Mouse (Mus musculus): ENCODE data around the gene Foxp1.

DNA sequence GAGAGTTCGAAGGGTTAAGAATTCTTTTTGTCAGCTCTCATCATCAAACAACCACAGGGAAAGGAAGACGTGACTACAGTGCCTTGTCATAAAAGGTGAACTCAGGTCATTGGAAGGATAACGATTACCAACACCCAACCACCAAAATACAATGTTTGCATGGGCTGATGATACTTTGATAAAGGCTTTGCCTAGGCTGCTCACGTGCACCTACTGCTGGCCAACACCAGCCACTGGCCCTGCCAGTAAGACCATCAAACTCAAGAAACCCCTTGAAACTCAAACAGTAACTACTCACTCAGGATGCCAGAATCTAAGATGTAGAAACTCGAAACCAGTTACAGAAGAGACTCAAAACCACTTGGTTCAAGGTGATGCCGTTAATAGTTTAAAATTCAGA is 15.7 kb downstream of the Foxp1 start:
- TF ChIP-seq CTCF (IDR thresholded peaks at IDR 0.05; ENCODE audit: borderline replicate concordance, extremely low read depth, insufficient read depth, insufficient read length) (no peak), POLR2A (IDR thresholded peaks at IDR 0.05; ENCODE audit: borderline replicate concordance, extremely low read depth, insufficient read depth, insufficient read length, poor library complexity, severe bottlenecking) (no peak)

All from brain, embryonic 14.5 days (tissue).